Mouse (Mus musculus) urinary bladder, postnatal 25 days (tissue): ENCODE measurements at regions not wholly inside any gene's neighbourhood (a gene's known extent, or its start where the extent isn't known, plus 50 kb on each side); places are given as distances from the start of the nearest gene placed in this dataset.
A peak's percentile ranks its signal among the peaks of the same experiment; 100 is the strongest.

Experiments used
- DNase-seq: peaks from one replicate; pipeline ENCODE4 v3.0.0; 2022; ENCODE audit warnings: low spot score

GRCm38 (mm10) chr3:70215195-70215594 is 207.8 kb downstream of the Otol1 start:
- no peak for DNase-seq

- no peak for DNase-seq
Observed at GRCm38 (mm10) chr3:70216096-70216495, 208.7 kb downstream of the Otol1 start.

GRCm38 (mm10) chr3:70218757-70219360 is 211.4 kb downstream of the Otol1 start:
- no peak for DNase-seq

GRCm38 (mm10) chr3:70223443-70224065 is 216.1 kb downstream of the Otol1 start:
- no peak for DNase-seq

- no peak for DNase-seq
Observed at GRCm38 (mm10) chr3:70224846-70225245, 217.4 kb downstream of the Otol1 start.

- peak; percentile 4 for DNase-seq
Observed at GRCm38 (mm10) chr3:70227165-70227564, 219.8 kb downstream of the Otol1 start.

- DNase-seq: no peak
Observed at GRCm38 (mm10) chr3:70248655-70249054, 241.2 kb downstream of the Otol1 start.

- DNase-seq: no peak
Observed at GRCm38 (mm10) chr3:70249922-70250321, 242.5 kb downstream of the Otol1 start.

- DNase-seq: no peak
Observed at GRCm38 (mm10) chr3:70250733-70251132, 243.3 kb downstream of the Otol1 start.

GRCm38 (mm10) chr3:70263318-70263717 is 255.9 kb downstream of the Otol1 start:
- no peak for DNase-seq

- DNase-seq: no peak
Observed at GRCm38 (mm10) chr3:70288590-70289388, 281.4 kb downstream of the Otol1 start.

- DNase-seq: no peak
Observed at GRCm38 (mm10) chr3:70307556-70307955, 300.1 kb downstream of the Otol1 start.

GRCm38 (mm10) chr3:70308061-70308461 is 300.6 kb downstream of the Otol1 start:
- DNase-seq: no peak

- DNase-seq: no peak
Observed at GRCm38 (mm10) chr3:70309304-70309703, 301.9 kb downstream of the Otol1 start.

GRCm38 (mm10) chr3:70311055-70311454 is 303.6 kb downstream of the Otol1 start:
- no peak for DNase-seq

GRCm38 (mm10) chr3:70312034-70312433 is 304.6 kb downstream of the Otol1 start:
- no peak for DNase-seq

- no peak for DNase-seq
Observed at GRCm38 (mm10) chr3:70313119-70313868, 305.9 kb downstream of the Otol1 start.

- DNase-seq: no peak
Observed at GRCm38 (mm10) chr3:70314239-70314638, 306.8 kb downstream of the Otol1 start.

GRCm38 (mm10) chr3:70318377-70318776 is 311.0 kb downstream of the Otol1 start:
- DNase-seq: no peak

GRCm38 (mm10) chr3:70319139-70319538 is 311.7 kb downstream of the Otol1 start:
- no peak for DNase-seq

- no peak for DNase-seq
Observed at GRCm38 (mm10) chr3:70321161-70321657, 313.8 kb downstream of the Otol1 start.

GRCm38 (mm10) chr3:70324692-70325091 is 317.3 kb downstream of the Otol1 start:
- DNase-seq: no peak
